Mouse (Mus musculus) CD8-positive naive resting alpha-beta T cell, adult 57 days (primary cell): ENCODE results near the gene Henmt1. TPM values are rescaled to one million over a fixed set of nuclear protein-coding genes. Genes with fewer than 3 reads are reported as not detected.

Experiments
- total RNA-seq: library from RNA; stranded (reverse); gene quantifications from one replicate; pipeline ENCODE4 v1.2.4, GENCODE M21; 2023

The Henmt1 gene
- total RNA-seq: 0.46 TPM

GRCm38 (mm10) chr3:108939573-108939972, at the start of gene Henmt1:
Henmt1 (plus strand) TSS chr3:108939873.

GRCm38 (mm10) chr3:108889908-108890307, 49.8 kb upstream of the Henmt1 start, which contains the start of gene Fndc7:
Fndc7 (minus strand) TSS chr3:108890008.

GRCm38 (mm10) chr3:108911548-108912413, 27.9 kb upstream of the Henmt1 start, which contains the start of gene Prpf38b:
Prpf38b (minus strand) TSS chr3:108911727.

GRCm38 (mm10) chr3:108940001-108940633, 444 bp downstream of the Henmt1 start, which contains the start of gene Gm9857:
Gm9857 (minus strand) TSS chr3:108940445.

Other genes with a start within 250 kb of the Henmt1 start
- gene Gpsm2, start 217.6 kb upstream of the Henmt1 start, total RNA-seq: 7.6 TPM
- gene Aknad1, start 200.2 kb upstream of the Henmt1 start, total RNA-seq: not detected
- gene Stxbp3, start 99.3 kb upstream of the Henmt1 start, total RNA-seq: 71.6 TPM
- 0.34 TPM for gene Fndc7, start 49.9 kb upstream of the Henmt1 start, total RNA-seq
- 196 TPM for gene Prpf38b, start 28.1 kb upstream of the Henmt1 start, total RNA-seq
- not detected for gene Gm9857, start 572 bp downstream of the Henmt1 start, total RNA-seq
- 10.1 TPM for gene Fam102b, start 87.7 kb downstream of the Henmt1 start, total RNA-seq
- gene Slc25a54, start 140.6 kb downstream of the Henmt1 start, total RNA-seq: not detected
- gene Slc25a24, start 183.3 kb downstream of the Henmt1 start, total RNA-seq: 3.6 TPM